9 mouse cellular contexts compared by ENCODE assay signal in the genomic region with DNA sequence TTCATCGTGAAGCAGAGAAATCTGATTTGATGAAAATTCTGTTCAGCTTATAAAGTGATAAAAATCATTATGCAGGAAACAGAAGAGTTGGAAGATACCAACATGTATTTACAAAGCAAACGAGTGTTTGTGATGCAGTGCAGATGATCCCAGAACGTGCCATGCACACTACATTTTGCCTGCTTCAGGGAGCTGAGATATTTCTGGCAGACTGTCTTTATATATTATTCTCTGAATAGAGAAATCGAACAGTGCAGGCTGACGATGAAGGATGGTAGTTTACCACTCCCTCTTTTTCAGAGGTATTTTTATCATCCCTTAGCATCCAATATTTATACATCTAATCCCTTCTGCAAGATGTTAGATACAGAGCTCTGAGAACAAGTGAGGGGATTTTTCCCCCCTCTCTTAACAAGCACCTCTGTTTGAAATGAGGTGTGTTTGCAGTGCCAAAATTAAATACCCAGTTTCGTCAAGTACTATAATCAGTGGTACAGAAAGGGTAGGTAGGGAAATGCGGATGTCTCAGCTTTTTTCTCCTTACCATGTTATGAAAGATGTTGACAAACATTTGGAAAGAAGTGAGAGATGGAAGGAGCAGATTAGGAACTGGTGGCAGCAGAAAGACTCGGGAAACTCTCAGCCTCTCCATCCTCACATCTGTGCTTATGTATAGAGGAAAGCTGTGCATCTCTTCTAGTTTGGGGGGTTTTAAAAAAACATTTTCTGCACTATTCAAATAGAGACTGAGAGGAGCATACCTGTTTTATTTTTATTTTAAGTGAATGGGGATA. TPM values are rescaled to one million over a fixed set of nuclear protein-coding genes. Genes with fewer than 3 reads are reported as not detected.
DNase-seq lines count a peak whose midpoint lies in the region; ATAC-seq and TF ChIP-seq lines count a peak whose summit lies in the region.
"Had no signal": no experiment of that assay in that cellular context is flagged by ENCODE, and none has a peak within 500 bp of the region (broad histone marks: within the 10 kb centered on the region; RNA-seq: fewer than 3 reads in every experiment).

A gene (plus strand): TSS at position 770 of the 794 bp plus-strand sequence.

- H3K36me3 ChIP-seq in ES-Bruce4 (ENCODE audit: control insufficient read depth, insufficient read depth, low read length, poor library complexity, severe bottlenecking) = no peaks in the 10 kb centered on the region
- no peaks in the 10 kb centered on the region for H3K36me3 ChIP-seq in forebrain, embryonic 11.5 days (ENCODE audit: control insufficient read depth, insufficient read depth, low read length)

- no peak within 1 kb of the TSS for H3K9ac ChIP-seq in ES-Bruce4 (ENCODE audit: low read depth, poor library complexity, severe bottlenecking)
- no peak within 1 kb of the TSS for H3K9ac ChIP-seq in forebrain, embryonic 11.5 days (ENCODE audit: low read length)

- WGBS in forebrain, embryonic 11.5 days = 88% methylated on average over 8 of the region's 8 CpGs

- ATAC-seq in forebrain, embryonic 11.5 days (replicated peaks; ENCODE audit: low FRiP score) = no peak

- TF ChIP-seq CTCF in ES-Bruce4 (IDR thresholded peaks at IDR 0.05; ENCODE audit: low read depth, low read length) = no peak

- H3K4me2 ChIP-seq in forebrain, embryonic 11.5 days (ENCODE audit: low read depth, low read length, severe bottlenecking) = no peak within 1 kb of the TSS

- DNase-seq in frontal cortex, postnatal 36 days (ENCODE audit: low spot score in 2 of 2) = peak; percentile 18 to 50
- no peak for DNase-seq in frontal cortex, postnatal 10 days (ENCODE audit: low spot score in 2 of 2)
- no peak for DNase-seq in forebrain, embryonic 11.5 days (ENCODE audit: low spot score)
- peak; percentile 8 to 16 for DNase-seq in left cerebral cortex, postnatal 14 days (ENCODE audit: low spot score in 2 of 2)
- no peak for DNase-seq in thymus, postnatal 10 days (ENCODE audit: low spot score in 2 of 2)
- no peak for DNase-seq in retina, embryonic 14.5 days (ENCODE audit: low spot score)
- no peak for DNase-seq in cerebellum, adult 11-12 months

- TF ChIP-seq POLR2A in ES-Bruce4 (IDR thresholded peaks at IDR 0.05; ENCODE audit: insufficient read depth, low read length) = no peak

- no peaks in the 10 kb centered on the region for H3K4me1 ChIP-seq in ES-Bruce4 (ENCODE audit: control insufficient read depth, insufficient read depth, low read length)
- no peaks in the 10 kb centered on the region for H3K4me1 ChIP-seq in forebrain, embryonic 11.5 days (replicated peaks; ENCODE audit: control insufficient read depth, insufficient read depth, low read length)

- no peak for TF ChIP-seq EP300 in ES-Bruce4 (IDR thresholded peaks at IDR 0.05; ENCODE audit: insufficient read depth, low read depth, low read length)

- H3K4me3 ChIP-seq in ES-Bruce4 (ENCODE audit: low read depth, low read length) = no peak within 1 kb of the TSS
- H3K4me3 ChIP-seq in forebrain, embryonic 11.5 days (ENCODE audit: low read depth, low read length) = no peak within 1 kb of the TSS

- H3K27ac ChIP-seq in ES-Bruce4 (ENCODE audit: insufficient read depth, low read length) = no peak within 1 kb of the TSS
- H3K27ac ChIP-seq in forebrain, embryonic 11.5 days (ENCODE audit: low read depth, low read length) = no peak within 1 kb of the TSS

- no peaks in the 10 kb centered on the region for H3K9me3 ChIP-seq in ES-Bruce4 (replicated peaks; ENCODE audit: control insufficient read depth, insufficient read depth, low read length, poor library complexity, severe bottlenecking)
- H3K9me3 ChIP-seq in forebrain, embryonic 11.5 days (ENCODE audit: control insufficient read depth, low read length) = no peaks in the 10 kb centered on the region

- H3K27me3 ChIP-seq in ES-Bruce4 (ENCODE audit: control insufficient read depth, insufficient read depth, low read length, poor library complexity, severe bottlenecking) = no peaks in the 10 kb centered on the region
- no peaks in the 10 kb centered on the region for H3K27me3 ChIP-seq in forebrain, embryonic 11.5 days (ENCODE audit: control insufficient read depth, insufficient read depth, low read length)

- intact Hi-C loops in left cerebral cortex, postnatal 14 days (cut with DNase I) = no loop called here

RNA-seq across cellular contexts. Expression of the gene that starts here (rescaled TPM):
- 11.6 and 13.2 TPM in 2 replicates for polyA plus RNA-seq in ES-Bruce4 (2011; ENCODE audit: insufficient read depth, insufficient read length, low read depth, missing spikeins)
- polyA plus RNA-seq in forebrain, embryonic 11.5 days (2014; fragmentation: Nextera tagmentation; extraction: Ambion mirVana) = 34.8 and 41.4 TPM in 2 replicates
- 10 to 100 TPM; 75.0 to 75.7 TPM for total RNA-seq in left cerebral cortex, postnatal 14 days (2021)
- total RNA-seq: common myeloid progenitor, adult 5-6 weeks had no signal

Comparison
In these comparisons a context has a peak if more than half of its experiments do, and no peak if none do; other contexts are left out.
1. DNase-seq: peak in frontal cortex, postnatal 36 days (2 of 2) and left cerebral cortex, postnatal 14 days (2 of 2); none in frontal cortex, postnatal 10 days (0 of 2), forebrain, embryonic 11.5 days (single experiment), thymus, postnatal 10 days (0 of 2), retina, embryonic 14.5 days (single experiment) and cerebellum, adult 11-12 months (single experiment).